Mouse (Mus musculus): ENCODE results near the gene Gm28048. TPM values are rescaled to one million over a fixed set of nuclear protein-coding genes. Genes with fewer than 3 reads are reported as not detected.

The Gm28048 gene
- total RNA-seq, 2 experiments from 2014 or later: 9.5 to 14.7 TPM

DNA sequence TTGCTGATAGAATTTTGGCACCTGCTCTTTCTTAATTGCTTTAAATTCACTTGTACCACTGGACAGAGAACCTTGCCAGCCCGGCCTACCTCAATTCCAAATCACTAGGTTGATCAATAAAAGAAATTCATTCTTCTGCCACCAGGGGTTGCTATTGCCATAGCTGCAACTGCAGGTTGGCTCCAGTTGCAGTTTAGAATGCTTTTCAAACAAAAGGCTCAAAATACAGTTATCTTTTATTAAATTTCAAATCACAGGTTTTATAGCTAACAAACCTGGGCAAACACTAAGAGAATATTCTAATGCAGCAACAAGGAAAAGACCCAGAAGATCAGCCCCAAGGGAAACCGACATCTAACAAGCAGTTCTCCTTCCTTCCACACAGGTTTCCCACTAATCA is 5.5 kb upstream of the Gm28048 start:
- DNase-seq (ENCODE audit: extremely low spot score in 1 of 2, low spot score in 2 of 2): no peak
- Histone ChIP-seq H3K4me3 (no peak overlapping the region), H3K27ac (no peak overlapping the region)
- intact Hi-C loops (cut with DNase I): loop anchor here (1.0 to 5.0 kb wide), 2 partner anchors 285 to 580 kb away; no protein-coding TSS in a partner anchor
- TF ChIP-seq CTCF (IDR thresholded peaks at IDR 0.05): peak; percentile 90

DNA sequence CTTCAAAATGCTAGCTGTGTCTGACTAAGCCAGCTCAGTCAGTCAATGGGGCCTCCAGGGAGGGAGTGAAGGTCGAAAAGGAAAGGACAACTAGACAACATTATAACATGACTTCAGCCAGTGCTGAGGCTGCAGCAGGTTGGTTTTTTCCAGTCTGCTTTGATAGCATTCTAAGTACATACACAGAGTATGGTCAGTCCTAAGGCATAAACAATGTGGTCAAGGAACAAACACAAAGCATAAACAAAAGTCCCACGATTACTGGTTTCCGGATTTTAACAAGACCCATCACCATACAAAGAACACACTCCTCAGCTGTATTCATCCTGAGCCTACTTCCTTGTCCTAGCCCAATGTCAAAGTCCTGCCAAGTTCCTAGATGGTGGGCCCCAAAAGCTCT is 3.6 kb upstream of the Gm28048 start:
- no peak for DNase-seq (ENCODE audit: extremely low spot score in 1 of 2, low spot score in 2 of 2)
- no peak for TF ChIP-seq CTCF (IDR thresholded peaks at IDR 0.05)
- intact Hi-C loops (cut with DNase I): loop anchor here (5.0 kb wide), 1 partner anchor 582 kb away; no protein-coding TSS in a partner anchor
- Histone ChIP-seq H3K4me3 (no peak overlapping the region), H3K27ac (no peak overlapping the region)

DNA sequence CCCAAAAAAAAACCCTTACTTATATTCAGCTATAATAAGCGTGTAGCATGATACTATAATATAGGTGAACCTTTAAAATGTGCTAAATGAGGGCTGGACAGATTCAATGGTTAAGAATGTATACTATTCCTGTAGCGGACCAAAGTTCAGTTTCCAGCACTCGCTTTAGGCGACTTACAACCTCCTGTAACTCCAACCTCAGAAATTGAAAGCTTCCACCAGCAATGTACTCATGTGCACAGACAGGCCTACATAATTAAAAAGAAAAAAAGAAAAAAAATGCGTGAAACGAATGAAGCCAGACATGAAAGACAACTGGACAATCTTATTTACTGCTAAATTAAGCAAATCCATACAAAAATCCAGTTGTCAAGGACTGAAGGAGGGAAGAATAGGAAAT is 956 bp upstream of the Gm28048 start:
- intact Hi-C loops (cut with DNase I): no loop called here
- Histone ChIP-seq H3K27ac (peak overlapping the region; percentile 80; the same call in 1 of the 2 replicates), H3K4me3 (no peak overlapping the region)
- no peak for TF ChIP-seq CTCF (IDR thresholded peaks at IDR 0.05)
- no peak for DNase-seq (ENCODE audit: extremely low spot score in 1 of 2, low spot score in 2 of 2)

DNA sequence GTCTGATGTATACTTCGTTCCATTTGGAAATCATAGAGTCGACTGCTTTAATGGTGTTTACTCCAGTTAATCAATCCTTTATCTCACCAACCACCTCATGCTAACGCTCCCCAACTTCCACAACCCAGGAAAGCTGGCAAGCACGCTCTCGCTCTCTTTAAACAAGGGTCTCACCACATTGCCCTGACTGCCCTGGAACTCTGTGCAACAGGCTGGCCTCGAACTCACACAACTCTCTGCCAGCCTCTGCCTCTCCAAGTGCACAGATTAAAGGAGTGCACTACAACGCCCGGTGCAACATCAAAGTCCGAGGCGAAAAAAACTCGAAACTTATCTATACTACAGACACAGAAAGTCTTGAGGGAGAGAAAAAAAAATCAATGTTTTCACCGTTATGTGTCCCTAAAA is 343 bp downstream of the Gm28048 start:
- intact Hi-C loops (cut with DNase I): no loop called here
- TF ChIP-seq CTCF (IDR thresholded peaks at IDR 0.05): no peak
- DNase-seq (ENCODE audit: extremely low spot score in 1 of 2, low spot score in 2 of 2): no peak
- Histone ChIP-seq H3K4me3 (peak overlapping the region; percentile 54), H3K27ac (peak overlapping the region; percentile 80)

DNA sequence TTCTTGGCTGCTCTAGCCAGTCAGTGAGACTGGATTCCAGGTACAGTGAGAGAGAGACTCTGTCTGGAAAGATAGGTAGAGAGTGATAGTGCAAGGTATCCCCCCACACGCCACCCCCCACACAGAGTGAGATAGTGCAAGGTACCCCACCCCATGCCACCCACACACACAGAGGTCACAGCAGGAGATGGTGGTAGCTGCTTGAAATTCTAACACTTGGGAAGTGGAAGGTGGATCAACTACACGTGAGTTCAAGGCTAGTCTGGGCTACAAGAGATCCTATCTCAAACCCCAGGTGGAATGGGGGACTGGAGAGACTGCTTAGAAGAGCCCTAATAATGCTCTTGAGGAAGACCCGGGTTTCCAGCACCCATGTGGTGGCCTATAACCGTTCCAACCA is 849 bp downstream of the Gm28048 start:
- Histone ChIP-seq H3K4me3 (peak overlapping the region; percentile 54), H3K27ac (no peak overlapping the region)
- TF ChIP-seq CTCF (IDR thresholded peaks at IDR 0.05): no peak
- no peak for DNase-seq (ENCODE audit: extremely low spot score in 1 of 2, low spot score in 2 of 2)
- intact Hi-C loops (cut with DNase I): no loop called here

DNA sequence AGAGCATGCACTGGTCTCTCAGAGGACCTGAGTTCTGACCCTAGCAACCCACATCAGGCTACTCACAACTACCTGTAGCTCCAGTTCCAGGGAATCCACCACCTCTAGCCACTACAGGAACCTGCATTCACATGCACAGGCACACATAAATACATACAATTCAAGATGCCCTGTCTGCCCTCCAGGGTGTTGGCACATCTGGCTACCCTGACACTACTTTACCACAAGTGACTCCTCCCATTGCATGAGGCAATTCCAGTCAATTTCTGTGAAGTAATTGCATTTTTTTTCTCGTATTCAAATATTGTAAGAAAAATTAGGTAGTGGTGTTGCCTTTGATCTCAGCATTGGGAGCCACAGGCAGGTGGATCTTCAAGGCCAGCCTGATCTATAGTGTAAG is 2.7 kb downstream of the Gm28048 start:
- TF ChIP-seq CTCF (IDR thresholded peaks at IDR 0.05): no peak
- no peak overlapping the region for H3K27ac ChIP-seq
- no peak for DNase-seq (ENCODE audit: extremely low spot score in 1 of 2, low spot score in 2 of 2)
- intact Hi-C loops (cut with DNase I): no loop called here
- H3K4me3 ChIP-seq: no peak overlapping the region

DNA sequence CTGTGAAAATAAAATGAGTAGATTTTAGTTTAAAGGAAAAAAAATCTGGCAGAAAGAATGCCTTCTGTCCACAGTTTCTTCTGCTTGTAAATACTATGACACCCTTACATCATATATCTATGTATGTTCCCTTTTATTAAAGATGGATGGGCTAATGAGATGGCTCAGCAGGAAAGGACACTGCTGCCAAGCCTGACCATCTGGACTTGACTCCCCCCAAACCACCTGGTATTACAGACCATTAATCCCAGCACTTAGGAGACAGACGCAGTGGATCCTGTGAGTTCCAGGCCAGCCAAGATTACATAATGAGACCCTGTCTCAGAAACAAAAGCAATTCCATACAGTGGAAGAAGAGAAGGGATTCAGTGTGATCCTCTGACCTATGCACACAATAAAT is 3.2 kb downstream of the Gm28048 start:
- TF ChIP-seq CTCF (IDR thresholded peaks at IDR 0.05): no peak
- DNase-seq (ENCODE audit: extremely low spot score in 1 of 2, low spot score in 2 of 2): no peak
- Histone ChIP-seq H3K27ac (no peak overlapping the region), H3K4me3 (no peak overlapping the region)
- intact Hi-C loops (cut with DNase I): no loop called here

DNA sequence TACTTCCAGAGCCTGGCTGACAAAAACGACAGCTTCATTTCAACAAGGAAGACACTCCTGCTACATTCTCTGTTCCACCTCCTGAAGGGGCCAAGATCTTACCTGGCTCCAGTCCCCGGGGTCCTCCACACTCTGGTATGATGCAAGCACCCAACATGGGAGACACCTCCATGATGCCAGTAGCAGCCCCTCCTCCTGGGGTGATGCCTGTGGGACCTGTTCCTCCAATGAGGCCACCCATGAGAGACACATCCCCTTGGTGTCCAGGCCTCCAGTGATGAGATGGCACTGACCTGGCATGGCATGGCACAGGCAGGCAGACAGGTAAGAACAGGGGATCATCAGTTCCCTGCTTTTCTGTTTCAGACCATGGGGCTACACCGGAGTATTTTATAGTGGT is 3.7 kb downstream of the Gm28048 start:
- TF ChIP-seq CTCF (IDR thresholded peaks at IDR 0.05): no peak
- no peak overlapping the region; the same call in 1 of the 2 replicates for H3K4me3 ChIP-seq
- H3K27ac ChIP-seq: no peak overlapping the region
- intact Hi-C loops (cut with DNase I): no loop called here
- DNase-seq (ENCODE audit: extremely low spot score in 1 of 2, low spot score in 2 of 2): no peak

DNA sequence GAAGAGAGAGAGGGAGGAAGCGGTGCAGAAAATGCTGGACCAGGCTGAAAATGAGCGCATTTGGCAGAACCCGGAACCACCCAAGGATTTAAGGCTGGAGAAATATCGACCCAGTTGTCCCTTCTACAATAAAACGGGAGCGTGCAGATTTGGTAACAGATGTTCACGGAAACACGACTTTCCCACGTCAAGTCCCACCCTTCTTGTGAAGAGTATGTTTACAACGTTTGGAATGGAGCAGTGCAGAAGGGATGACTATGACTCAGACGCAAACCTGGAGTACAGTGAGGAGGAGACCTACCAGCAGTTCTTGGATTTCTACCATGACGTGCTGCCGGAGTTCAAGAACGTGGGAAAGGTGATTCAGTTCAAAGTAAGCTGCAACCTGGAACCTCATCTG is 8.3 kb downstream of the Gm28048 start:
- intact Hi-C loops (cut with DNase I): loop anchor here (2.0 to 5.0 kb wide), 2 partner anchors 461 to 686 kb away; partner anchors contain the start of gene Tmem17
- no peak for TF ChIP-seq CTCF (IDR thresholded peaks at IDR 0.05)
- peak in 1 of 2 experiments; percentile 31 for DNase-seq (ENCODE audit: extremely low spot score in 1 of 2, low spot score in 2 of 2)
- peak overlapping the region; percentile 96 for H3K27ac ChIP-seq
- peak overlapping the region; percentile 69 for H3K4me3 ChIP-seq

DNA sequence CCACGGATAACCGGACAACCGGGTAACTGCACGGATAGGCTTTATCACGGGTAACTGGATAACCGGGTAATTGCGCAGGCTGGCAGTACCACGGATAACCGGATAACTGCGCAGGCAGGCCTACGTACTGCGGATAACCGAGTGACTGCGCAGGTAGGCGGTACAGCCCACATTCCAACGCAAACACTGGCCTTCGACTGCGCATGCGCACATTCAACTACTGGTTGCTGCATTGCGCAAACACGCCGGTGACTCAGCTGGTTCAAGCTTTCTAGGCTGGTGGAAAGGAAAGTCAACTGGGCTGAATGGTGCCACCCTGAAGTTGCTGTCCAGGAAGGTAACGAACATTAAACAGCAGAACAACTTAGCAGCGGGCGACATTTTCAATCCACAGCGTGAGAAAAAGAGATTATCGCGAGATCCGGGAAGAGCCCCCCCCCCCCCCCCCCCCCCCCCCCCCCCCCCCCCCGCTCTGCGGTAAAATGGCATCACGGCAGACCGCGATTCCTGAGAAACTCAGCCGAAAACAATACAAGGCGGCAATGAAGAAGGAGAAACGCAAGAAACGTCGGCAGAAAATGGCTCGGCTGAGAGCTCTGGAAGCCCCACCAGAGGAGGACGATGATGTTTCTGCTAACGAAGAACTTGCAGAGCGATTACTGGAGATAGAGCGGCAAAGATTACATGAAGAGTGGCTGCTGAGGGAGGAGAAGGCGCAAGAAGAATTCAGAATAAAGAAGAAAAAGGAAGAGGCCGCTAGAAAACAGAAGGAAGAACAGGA is 9.0 kb downstream of the Gm28048 start:
- TF ChIP-seq CTCF (IDR thresholded peaks at IDR 0.05): no peak
- DNase-seq (ENCODE audit: extremely low spot score in 1 of 2, low spot score in 2 of 2): peak; percentile 84 to 86
- H3K27ac ChIP-seq: peak overlapping the region; percentile 96
- intact Hi-C loops (cut with DNase I): loop anchor here (2.0 to 5.0 kb wide), 2 partner anchors 460 to 686 kb away; partner anchors contain the start of gene Tmem17
- H3K4me3 ChIP-seq: peak overlapping the region; percentile 69

DNA sequence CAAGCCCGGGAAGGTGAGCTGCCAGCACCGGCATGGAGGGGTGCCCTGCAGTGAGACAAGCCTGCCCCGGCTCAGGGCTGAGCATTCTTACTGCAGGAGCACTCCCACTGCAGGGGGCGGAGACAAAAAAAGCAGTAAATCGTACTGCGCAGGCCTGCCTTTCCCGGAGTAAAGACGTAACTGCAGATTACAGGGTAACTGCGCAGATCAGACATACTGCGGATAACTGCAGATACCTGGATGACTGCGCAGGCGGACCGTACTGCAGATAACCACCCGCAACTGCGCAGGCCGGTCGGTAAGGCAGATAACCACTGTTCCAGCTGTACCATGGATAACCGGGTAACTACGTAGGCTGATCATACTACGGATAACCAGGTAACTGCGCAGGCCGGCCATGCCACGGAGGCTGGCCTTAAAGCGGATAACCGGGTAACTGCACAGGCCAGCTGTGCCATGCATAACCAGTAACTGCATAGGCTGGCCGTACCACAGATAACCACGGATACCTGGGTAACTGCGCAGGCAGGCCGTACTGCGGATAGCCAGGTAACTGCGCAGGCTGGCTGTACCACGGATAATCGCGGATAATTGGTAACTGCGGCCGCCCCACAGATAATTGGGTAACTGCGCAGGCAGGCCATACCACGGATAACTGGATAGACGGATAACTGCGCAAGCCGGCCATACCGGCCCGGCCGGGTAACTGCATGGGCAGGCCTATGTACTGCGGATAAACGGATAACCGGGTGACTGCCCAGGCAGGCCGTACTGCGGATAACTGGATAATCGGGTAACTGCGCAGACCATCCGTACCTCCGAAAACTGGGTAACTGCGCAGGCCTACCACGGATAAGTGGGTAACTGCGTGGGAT is 9.8 kb downstream of the Gm28048 start, which contains the start of gene Zrsr1:
Gene Zrsr1, plus strand, starts transcription at position 171 of the 875 bp plus-strand sequence.
- TF ChIP-seq CTCF (IDR thresholded peaks at IDR 0.05): no peak; the same call in 1 of the 2 replicates
- peak within 1 kb of the TSS; percentile 96 for H3K27ac ChIP-seq
- intact Hi-C loops (cut with DNase I): loop anchor here (2.0 to 5.0 kb wide), 3 partner anchors 341 to 685 kb away; partner anchors contain the start of gene Tmem17
- peak within 1 kb of the TSS; percentile 69 for H3K4me3 ChIP-seq
- DNase-seq (ENCODE audit: extremely low spot score in 1 of 2, low spot score in 2 of 2): peak; percentile 68 to 71

DNA sequence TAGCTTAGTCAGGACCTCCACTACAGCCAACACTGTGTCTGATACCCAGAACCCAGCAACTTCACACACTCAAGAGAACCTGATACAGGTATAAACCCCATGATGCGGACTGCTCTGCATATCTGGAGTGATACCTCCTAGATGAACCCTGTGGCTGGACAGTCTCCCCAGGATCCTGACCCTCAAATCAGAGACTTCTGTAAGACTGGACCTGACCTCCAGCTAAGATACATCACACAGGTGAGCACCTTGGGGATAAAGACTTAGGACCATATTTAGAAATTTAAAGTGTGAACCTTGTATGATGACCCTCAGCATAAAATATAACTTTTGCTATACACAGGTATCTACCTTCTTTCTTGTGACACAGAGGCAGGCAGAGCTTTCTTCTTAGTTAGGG is 11.3 kb downstream of the Gm28048 start:
- TF ChIP-seq CTCF (IDR thresholded peaks at IDR 0.05): no peak
- no peak for DNase-seq (ENCODE audit: extremely low spot score in 1 of 2, low spot score in 2 of 2)
- intact Hi-C loops (cut with DNase I): loop anchor here (2.0 to 5.0 kb wide), 2 partner anchors 340 to 683 kb away; no protein-coding TSS in a partner anchor
- H3K4me3 ChIP-seq: no peak overlapping the region
- no peak overlapping the region for H3K27ac ChIP-seq
